Mouse (Mus musculus): ENCODE results near the gene Mboat2. TPM values are rescaled to one million over a fixed set of nuclear protein-coding genes. Genes with fewer than 3 reads are reported as not detected.

The Mboat2 gene
- total RNA-seq (2021) (10 to 100 TPM in 1 of 2 experiments, 1 to 10 TPM in 1; 8.4 to 12.3 TPM), polyA plus RNA-seq (2012; rRNA removed) (3.8 and 16.8 TPM in 2 replicates)
- long read RNA-seq, partial matches to known transcripts, result 0 of 4 reads
- long read RNA-seq, other reads (novel, unspliced or antisense), result 3 of 4 reads

DNA sequence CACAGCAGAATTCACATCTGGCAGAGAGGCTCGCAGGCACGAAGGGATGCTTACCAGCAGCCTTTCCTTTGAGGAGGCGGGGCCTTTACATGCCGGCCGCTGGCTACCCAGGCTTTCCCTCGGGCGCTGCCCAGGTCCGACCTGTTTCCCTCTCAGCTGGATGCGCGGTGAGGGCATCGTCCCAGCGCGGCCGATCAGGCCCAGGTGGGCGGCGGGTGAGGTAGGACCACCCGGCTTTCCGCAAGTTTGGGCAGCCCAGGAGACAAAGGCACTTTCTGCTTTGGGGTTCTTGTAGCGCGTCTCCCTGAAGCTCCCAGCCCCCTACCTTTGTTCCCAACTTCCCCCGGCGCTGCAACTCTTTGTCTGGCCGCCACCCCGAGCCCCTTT lies at the start of gene Mboat2:
TSS of gene Mboat2 (plus strand) at position 114 of the 387 bp plus-strand sequence.
- Histone ChIP-seq H3K4me1 (ENCODE audit: control insufficient read depth, insufficient read depth, low read length) (peaks cover 3% of the 10 kb centered on the region; the same call in 1 of the 2 replicates), H3K36me3 (ENCODE audit: control insufficient read depth, insufficient read depth, low read length) (peaks cover 2% of the 10 kb centered on the region), H3K9ac (ENCODE audit: low read depth, low read length) (peak within 1 kb of the TSS; percentile 82), H3K27ac (peak within 1 kb of the TSS; percentile 87), H3K27me3 (ENCODE audit: control insufficient read depth, insufficient read depth, low read length) (no peaks in the 10 kb centered on the region), H3K79me2 (replicated peaks; ENCODE audit: control insufficient read depth, insufficient read depth, low read length) (no peaks in the 10 kb centered on the region), H3K4me3 (peak within 1 kb of the TSS; percentile 98)
- intact Hi-C loops (cut with DNase I), result loop anchor here (2.0 to 5.0 kb wide), 2 partner anchors 117 to 122 kb away; partner anchors contain the start of gene Rrm2
- TF ChIP-seq CTCF (IDR thresholded peaks at IDR 0.05), result no peak
- TF ChIP-seq POLR2A (IDR thresholded peaks at IDR 0.05; ENCODE audit: insufficient read depth, low read depth, low read length), result no peak
- under 1% methylated on average over 24 of the region's 24 CpGs for WGBS
- DNase-seq, result peak; percentile 61 to 69

GRCm38 (mm10) chr12:24783735-24784134 lies 46.9 kb upstream of the Mboat2 start:
- Histone ChIP-seq H3K9ac (ENCODE audit: low read depth, low read length) (no peak overlapping the region), H3K4me3 (no peak overlapping the region), H3K36me3 (ENCODE audit: control insufficient read depth, insufficient read depth, low read length) (no peaks in the 10 kb centered on the region), H3K27me3 (ENCODE audit: control insufficient read depth, insufficient read depth, low read length) (no peaks in the 10 kb centered on the region), H3K27ac (no peak overlapping the region), H3K79me2 (replicated peaks; ENCODE audit: control insufficient read depth, insufficient read depth, low read length) (no peaks in the 10 kb centered on the region), H3K4me1 (ENCODE audit: control insufficient read depth, insufficient read depth, low read length) (no peaks in the 10 kb centered on the region)
- TF ChIP-seq EP300 (IDR thresholded peaks at IDR 0.05; ENCODE audit: insufficient read depth, low read depth, low read length) (no peak), CTCF (IDR thresholded peaks at IDR 0.05) (no peak), POLR2A (IDR thresholded peaks at IDR 0.05; ENCODE audit: insufficient read depth, low read depth, low read length) (no peak)
- 79% methylated on average over 4 of the region's 4 CpGs for WGBS
- intact Hi-C loops (cut with DNase I), result no loop called here
- DNase-seq, result no peak

GRCm38 (mm10) chr12:24785882-24786281 lies 44.8 kb upstream of the Mboat2 start:
- H3K36me3 ChIP-seq (ENCODE audit: control insufficient read depth, insufficient read depth, low read length), result no peaks in the 10 kb centered on the region
- intact Hi-C loops (cut with DNase I), result loop anchor here (5.0 kb wide), 2 partner anchors 39 to 69 kb away; no protein-coding TSS in a partner anchor
- H3K27ac ChIP-seq, result no peak overlapping the region
- H3K79me2 ChIP-seq (replicated peaks; ENCODE audit: control insufficient read depth, insufficient read depth, low read length), result no peaks in the 10 kb centered on the region
- TF ChIP-seq CTCF (IDR thresholded peaks at IDR 0.05) (no peak), POLR2A (IDR thresholded peaks at IDR 0.05; ENCODE audit: insufficient read depth, low read depth, low read length) (no peak), EP300 (IDR thresholded peaks at IDR 0.05; ENCODE audit: insufficient read depth, low read depth, low read length) (no peak)
- no peaks in the 10 kb centered on the region for H3K27me3 ChIP-seq (ENCODE audit: control insufficient read depth, insufficient read depth, low read length)
- H3K9ac ChIP-seq (ENCODE audit: low read depth, low read length), result no peak overlapping the region
- DNase-seq, result no peak
- peaks cover 2% of the 10 kb centered on the region; the same call in 1 of the 2 replicates for H3K4me1 ChIP-seq (ENCODE audit: control insufficient read depth, insufficient read depth, low read length)
- H3K4me3 ChIP-seq, result no peak overlapping the region
- WGBS, result 77% methylated on average over 5 of the region's 5 CpGs

GRCm38 (mm10) chr12:24786316-24786715 lies 44.4 kb upstream of the Mboat2 start:
- intact Hi-C loops (cut with DNase I), result loop anchor here (5.0 kb wide), 2 partner anchors 39 to 69 kb away; no protein-coding TSS in a partner anchor
- Histone ChIP-seq H3K27ac (no peak overlapping the region), H3K36me3 (ENCODE audit: control insufficient read depth, insufficient read depth, low read length) (no peaks in the 10 kb centered on the region), H3K79me2 (replicated peaks; ENCODE audit: control insufficient read depth, insufficient read depth, low read length) (no peaks in the 10 kb centered on the region), H3K27me3 (ENCODE audit: control insufficient read depth, insufficient read depth, low read length) (no peaks in the 10 kb centered on the region), H3K4me3 (no peak overlapping the region), H3K4me1 (ENCODE audit: control insufficient read depth, insufficient read depth, low read length) (peaks cover 2% of the 10 kb centered on the region; the same call in 1 of the 2 replicates), H3K9ac (ENCODE audit: low read depth, low read length) (no peak overlapping the region)
- WGBS, result 43% methylated on average over 4 of the region's 4 CpGs
- no peak for DNase-seq
- no peak for TF ChIP-seq EP300 (IDR thresholded peaks at IDR 0.05; ENCODE audit: insufficient read depth, low read depth, low read length)
- TF ChIP-seq CTCF (IDR thresholded peaks at IDR 0.05), result no peak
- no peak for TF ChIP-seq POLR2A (IDR thresholded peaks at IDR 0.05; ENCODE audit: insufficient read depth, low read depth, low read length)

- H3K27ac ChIP-seq, result no peak overlapping the region
- no peak for DNase-seq
- WGBS, result 68% methylated on average over 1 of the region's 1 CpGs
- no peaks in the 10 kb centered on the region for H3K79me2 ChIP-seq (replicated peaks; ENCODE audit: control insufficient read depth, insufficient read depth, low read length)
- peaks cover 2% of the 10 kb centered on the region; the same call in 1 of the 2 replicates for H3K4me1 ChIP-seq (ENCODE audit: control insufficient read depth, insufficient read depth, low read length)
- H3K27me3 ChIP-seq (ENCODE audit: control insufficient read depth, insufficient read depth, low read length), result no peaks in the 10 kb centered on the region
- TF ChIP-seq CTCF (IDR thresholded peaks at IDR 0.05) (no peak), POLR2A (IDR thresholded peaks at IDR 0.05; ENCODE audit: insufficient read depth, low read depth, low read length) (no peak), EP300 (IDR thresholded peaks at IDR 0.05; ENCODE audit: insufficient read depth, low read depth, low read length) (no peak)
- intact Hi-C loops (cut with DNase I), result loop anchor here (5.0 kb wide), 2 partner anchors 42 to 72 kb away; no protein-coding TSS in a partner anchor
- H3K9ac ChIP-seq (ENCODE audit: low read depth, low read length), result no peak overlapping the region
- H3K4me3 ChIP-seq, result no peak overlapping the region
- H3K36me3 ChIP-seq (ENCODE audit: control insufficient read depth, insufficient read depth, low read length), result no peaks in the 10 kb centered on the region
These were observed 41.0 kb upstream of the Mboat2 start for GRCm38 (mm10) chr12:24789659-24790058.

DNA sequence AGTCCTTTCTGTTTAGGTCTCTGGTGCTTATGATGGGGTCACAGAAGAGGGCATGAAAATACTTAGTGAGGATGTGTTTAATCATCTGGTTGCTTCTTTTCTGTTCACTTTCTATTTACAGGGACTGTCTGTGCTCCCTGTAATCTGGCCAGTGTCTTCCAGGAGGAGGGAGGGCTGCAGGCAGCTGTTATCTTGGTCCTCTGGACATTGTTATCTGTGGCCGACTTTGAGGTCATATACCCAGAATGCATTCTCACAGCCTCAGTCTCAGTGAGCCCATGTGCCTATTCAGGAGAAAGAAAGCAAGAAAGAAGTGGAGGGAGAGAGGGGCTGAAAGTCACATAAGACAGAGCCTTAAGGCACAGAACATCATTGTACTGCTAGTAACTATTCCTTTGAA lies 19.4 kb upstream of the Mboat2 start:
- WGBS, result 0% methylated on average over 1 of the region's 1 CpGs
- Histone ChIP-seq H3K36me3 (ENCODE audit: control insufficient read depth, insufficient read depth, low read length) (no peaks in the 10 kb centered on the region), H3K4me1 (ENCODE audit: control insufficient read depth, insufficient read depth, low read length) (no peaks in the 10 kb centered on the region), H3K79me2 (replicated peaks; ENCODE audit: control insufficient read depth, insufficient read depth, low read length) (no peaks in the 10 kb centered on the region), H3K27me3 (ENCODE audit: control insufficient read depth, insufficient read depth, low read length) (no peaks in the 10 kb centered on the region), H3K4me3 (no peak overlapping the region), H3K9ac (ENCODE audit: low read depth, low read length) (no peak overlapping the region), H3K27ac (no peak overlapping the region)
- no peak for DNase-seq
- TF ChIP-seq EP300 (IDR thresholded peaks at IDR 0.05; ENCODE audit: insufficient read depth, low read depth, low read length) (no peak), CTCF (IDR thresholded peaks at IDR 0.05) (no peak), POLR2A (IDR thresholded peaks at IDR 0.05; ENCODE audit: insufficient read depth, low read depth, low read length) (no peak)
- intact Hi-C loops (cut with DNase I), result no loop called here
